ENCODE assay signal across 21 mouse cellular contexts in the genomic region with DNA sequence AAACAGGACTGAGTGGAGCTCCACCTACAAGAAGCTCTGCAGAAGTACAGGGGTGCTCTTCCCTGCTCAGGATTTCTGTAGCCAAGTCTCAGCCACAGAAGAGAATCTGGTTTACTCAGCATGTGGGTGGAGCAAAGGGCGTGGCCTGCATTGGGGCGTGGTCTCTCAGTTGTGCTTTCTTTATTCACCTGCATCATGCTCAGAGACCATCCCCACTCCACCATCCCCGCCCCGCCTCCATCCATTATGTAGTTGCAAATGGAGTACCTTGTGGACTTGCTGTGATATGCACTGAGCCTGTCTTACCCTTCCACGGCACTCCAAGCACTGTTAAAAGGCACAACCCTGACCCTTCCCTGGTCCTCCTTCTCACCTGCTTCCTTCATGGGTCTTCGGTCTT.
DNase-seq lines count a peak whose midpoint lies in the region; ATAC-seq and TF ChIP-seq lines count a peak whose summit lies in the region.
"Had no signal": no experiment of that assay in that cellular context is flagged by ENCODE, and none has a peak within 500 bp of the region (broad histone marks: within the 10 kb centered on the region; RNA-seq: fewer than 3 reads in every experiment).

No protein-coding gene starts in this region.

- H3K9me3 ChIP-seq in forebrain, embryonic 13.5 days (replicated peaks) = no peaks in the 10 kb centered on the region
- no peaks in the 10 kb centered on the region for H3K9me3 ChIP-seq in forebrain, embryonic 10.5 days
- no peaks in the 10 kb centered on the region for H3K9me3 ChIP-seq in megakaryocyte, embryonic 14.5 days
- H3K9me3 ChIP-seq in ES-Bruce4 (replicated peaks; ENCODE audit: control insufficient read depth, insufficient read depth, low read length, poor library complexity, severe bottlenecking) = no peaks in the 10 kb centered on the region
- no peaks in the 10 kb centered on the region for H3K9me3 ChIP-seq in forebrain, postnatal 0 days (ENCODE audit: low read length)
- H3K9me3 ChIP-seq: G1E; hindbrain, embryonic 12.5 days; liver, embryonic 13.5 days; neural tube, embryonic 15.5 days had no signal

- peak; percentile 11; the same call in 1 of the 2 replicates for ATAC-seq in forebrain, embryonic 13.5 days
- ATAC-seq in megakaryocyte, adult 5-6 weeks (ENCODE audit: poor library complexity, severe bottlenecking) = no peak
- peak; percentile 27; the same call in 1 of the 2 replicates for ATAC-seq in forebrain, postnatal 0 days

- 43% methylated on average over 6 of the region's 6 CpGs for WGBS in forebrain, embryonic 13.5 days
- 33% methylated on average over 6 of the region's 6 CpGs for WGBS in forebrain, embryonic 10.5 days
- WGBS in forebrain, postnatal 0 days = 42% methylated on average over 6 of the region's 6 CpGs

- no peak overlapping the region for H3K4me2 ChIP-seq in forebrain, embryonic 13.5 days
- H3K4me2 ChIP-seq in forebrain, postnatal 0 days (ENCODE audit: low read depth) = no peak overlapping the region
- H3K4me2 ChIP-seq: hindbrain, embryonic 12.5 days; liver, embryonic 13.5 days; neural tube, embryonic 15.5 days had no signal

- peaks cover 8% of the 10 kb centered on the region for H3K4me1 ChIP-seq in forebrain, embryonic 13.5 days
- H3K4me1 ChIP-seq in forebrain, embryonic 10.5 days = peaks cover 6% of the 10 kb centered on the region; the same call in 1 of the 2 replicates
- H3K4me1 ChIP-seq in megakaryocyte, embryonic 14.5 days = no peaks in the 10 kb centered on the region
- H3K4me1 ChIP-seq in ES-Bruce4 (ENCODE audit: control insufficient read depth, insufficient read depth, low read length) = no peaks in the 10 kb centered on the region
- no peaks in the 10 kb centered on the region for H3K4me1 ChIP-seq in forebrain, postnatal 0 days (ENCODE audit: insufficient read depth)
- H3K4me1 ChIP-seq: hindbrain, embryonic 12.5 days; liver, embryonic 13.5 days had no signal

- no peak overlapping the region for H3K4me3 ChIP-seq in forebrain, embryonic 13.5 days
- no peak overlapping the region for H3K4me3 ChIP-seq in forebrain, embryonic 10.5 days
- peak overlapping the region; percentile 9 for H3K4me3 ChIP-seq in megakaryocyte, embryonic 14.5 days (replicated peaks)
- no peak overlapping the region for H3K4me3 ChIP-seq in ES-Bruce4 (ENCODE audit: low read depth, low read length)
- no peak overlapping the region for H3K4me3 ChIP-seq in forebrain, postnatal 0 days (ENCODE audit: low read depth, low read length)
- H3K4me3 ChIP-seq: erythroblast, embryonic 14.5 days; heart, adult 2 months; hindbrain, embryonic 12.5 days; liver, embryonic 13.5 days; neural tube, embryonic 15.5 days had no signal

- no peak for TF ChIP-seq CTCF in ES-Bruce4 (IDR thresholded peaks at IDR 0.05; ENCODE audit: low read depth, low read length)
- TF ChIP-seq CTCF in forebrain, postnatal 0 days (IDR thresholded peaks at IDR 0.05; ENCODE audit: low read depth) = no peak

- intact Hi-C loops in left cerebral cortex, postnatal 4 days (cut with DNase I) = no loop called here

- TF ChIP-seq POLR2A in ES-Bruce4 (IDR thresholded peaks at IDR 0.05; ENCODE audit: insufficient read depth, low read length) = no peak

- peaks cover 2% of the 10 kb centered on the region; the same call in 1 of the 2 replicates for H3K36me3 ChIP-seq in forebrain, embryonic 13.5 days (ENCODE audit: poor library complexity, severe bottlenecking)
- no peaks in the 10 kb centered on the region for H3K36me3 ChIP-seq in forebrain, embryonic 10.5 days (replicated peaks)
- H3K36me3 ChIP-seq in megakaryocyte, embryonic 14.5 days (replicated peaks; ENCODE audit: low read length) = no peaks in the 10 kb centered on the region
- no peaks in the 10 kb centered on the region for H3K36me3 ChIP-seq in ES-Bruce4 (ENCODE audit: control insufficient read depth, insufficient read depth, low read length, poor library complexity, severe bottlenecking)
- 0 out of 2 replicates have a peak, but pooled peaks cover 5% of the 10 kb centered on the region for H3K36me3 ChIP-seq in forebrain, postnatal 0 days (ENCODE audit: insufficient read depth)
- H3K36me3 ChIP-seq: G1E; hindbrain, embryonic 12.5 days; liver, embryonic 13.5 days had no signal

- DNase-seq in forebrain, embryonic 10.5 days (ENCODE audit: extremely low spot score, low spot score) = no peak
- DNase-seq in forebrain, postnatal 0 days = no peak
- no peak for DNase-seq in left cerebral cortex, adult 11 months (ENCODE audit: low spot score)
- no peak for DNase-seq in left cerebral cortex, postnatal 4 days
- DNase-seq: adrenal gland, postnatal 14 days; cerebellum, adult 9-11 months; heart, adult 2 months; kidney, adult 11 months; kidney, postnatal 14 days; liver, embryonic 13.5 days; lung, postnatal 14 days; retina, postnatal 1 day; thymus, postnatal 14 days had no signal

- no peak overlapping the region for H3K9ac ChIP-seq in forebrain, embryonic 13.5 days
- H3K9ac ChIP-seq in ES-Bruce4 (ENCODE audit: low read depth, poor library complexity, severe bottlenecking) = no peak overlapping the region
- H3K9ac ChIP-seq in forebrain, postnatal 0 days = no peak overlapping the region
- H3K9ac ChIP-seq: hindbrain, embryonic 12.5 days; liver, embryonic 13.5 days; neural tube, embryonic 15.5 days had no signal

- TF ChIP-seq EP300 in ES-Bruce4 (IDR thresholded peaks at IDR 0.05; ENCODE audit: insufficient read depth, low read depth, low read length) = 0 out of 2 replicates have a peak, but pooled peaks have one; percentile 21

- H3K27ac ChIP-seq in forebrain, embryonic 13.5 days = 0 out of 2 replicates have a peak overlapping the region, but pooled peaks have one; percentile 2
- no peak overlapping the region for H3K27ac ChIP-seq in forebrain, embryonic 10.5 days
- no peak overlapping the region for H3K27ac ChIP-seq in ES-Bruce4 (ENCODE audit: insufficient read depth, low read length)
- peak overlapping the region; percentile 21; the same call in 1 of the 2 replicates for H3K27ac ChIP-seq in forebrain, postnatal 0 days (ENCODE audit: low read depth, low read length)
- H3K27ac ChIP-seq: heart, adult 2 months; hindbrain, embryonic 12.5 days; liver, embryonic 13.5 days; neural tube, embryonic 15.5 days had no signal

- no peaks in the 10 kb centered on the region for H3K27me3 ChIP-seq in forebrain, embryonic 13.5 days
- no peaks in the 10 kb centered on the region for H3K27me3 ChIP-seq in forebrain, embryonic 10.5 days (ENCODE audit: poor library complexity, severe bottlenecking)
- H3K27me3 ChIP-seq in megakaryocyte, embryonic 14.5 days (replicated peaks) = no peaks in the 10 kb centered on the region
- no peaks in the 10 kb centered on the region for H3K27me3 ChIP-seq in ES-Bruce4 (ENCODE audit: control insufficient read depth, insufficient read depth, low read length, poor library complexity, severe bottlenecking)
- H3K27me3 ChIP-seq in forebrain, postnatal 0 days (ENCODE audit: insufficient read depth, low read length) = no peaks in the 10 kb centered on the region
- H3K27me3 ChIP-seq: hindbrain, embryonic 12.5 days; liver, embryonic 13.5 days; neural tube, embryonic 15.5 days had no signal

Comparison
In these comparisons a context has a peak if more than half of its experiments do, and no peak if none do; other contexts are left out.
1. H3K27ac ChIP-seq: peak in forebrain, embryonic 13.5 days (single experiment) and forebrain, postnatal 0 days (single experiment); none in forebrain, embryonic 10.5 days (single experiment) and ES-Bruce4 (single experiment).